Mouse (Mus musculus) erythroblast, adult 5-6 weeks (primary cell): ENCODE data around the gene Cadps2. TPM values are rescaled to one million over a fixed set of nuclear protein-coding genes. Genes with fewer than 3 reads are reported as not detected.

Experiments used
- ATAC-seq: replicated peaks from 2 replicates; pipeline ENCODE4 v1.8.0; 2016; ENCODE audit warnings: moderate number of reproducible peaks, mild to moderate bottlenecking, moderate TSS enrichment, inconsistent platforms; ENCODE audit not compliant: poor library complexity, low FRiP score, severe bottlenecking
- total RNA-seq, 2 experiments: library from RNA; stranded (forward) in 1 of 2; stranded (reverse) in 1 of 2; fragments of 150-400 nt in 1 of 2; fragments of 200-764, 138-1000 nt in 1 of 2; gene quantifications; 2 replicates each; pipeline versions ENCODE4 v1.2.3 to v1.2.4; 2015 to 2017; ENCODE audit warnings: low replicate concordance in 2 of 2

Gene Cadps2
- total RNA-seq, 2 experiments from 2014 or later, result not detected

- ATAC-seq, result no peak
These were observed 594.1 kb downstream of the Cadps2 start for GRCm38 (mm10) chr6:23245121-23245520.

GRCm38 (mm10) chr6:23243821-23244760, 595.1 kb downstream of the Cadps2 start:
- no peak for ATAC-seq

Other genes starting within 250 kb of the Cadps2 start
- gene Rnf133, start 189.1 kb downstream of the Cadps2 start, total RNA-seq (2015; ENCODE audit: low replicate concordance), result not detected in 2 replicates
- gene Rnf133, start 189.1 kb downstream of the Cadps2 start, total RNA-seq (2017; ENCODE audit: low replicate concordance), result not detected in 2 replicates
- not detected in 2 replicates for gene Rnf148, start 184.3 kb downstream of the Cadps2 start, total RNA-seq (2015; ENCODE audit: low replicate concordance)
- not detected in 2 replicates for gene Rnf148, start 184.3 kb downstream of the Cadps2 start, total RNA-seq (2017; ENCODE audit: low replicate concordance)
- not detected in 2 replicates for gene Tas2r118, start 130.6 kb upstream of the Cadps2 start, total RNA-seq (2015; ENCODE audit: low replicate concordance)
- gene Tas2r118, start 130.6 kb upstream of the Cadps2 start, total RNA-seq (2017; ENCODE audit: low replicate concordance), result not detected in 2 replicates